Mouse (Mus musculus) olfactory bulb, adult 2 months (tissue): ENCODE data around the gene Cyth3.

Experiments used
- CTCF ChIP-seq: fragments of 200-500 bp; IDR thresholded peaks from 2 replicates; pipeline ENCODE4 v1.5.1; 2012; ENCODE audit warnings: low read depth, mild to moderate bottlenecking, low read length, moderate library complexity; ENCODE audit not compliant: insufficient read depth
- POLR2A ChIP-seq: fragments of 200-500 bp; IDR thresholded peaks from 2 replicates; pipeline ENCODE4 v1.6.1; 2012; ENCODE audit warnings: mild to moderate bottlenecking, low read depth, low read length, moderate library complexity; ENCODE audit not compliant: insufficient read depth

GRCm38 (mm10) chr5:143651855-143652631, 29.8 kb downstream of the Cyth3 start:
- TF ChIP-seq CTCF (no peak), POLR2A (no peak)
